Mouse (Mus musculus): Measurements from ENCODE around the gene Zer1.

Gene Zer1

DNA sequence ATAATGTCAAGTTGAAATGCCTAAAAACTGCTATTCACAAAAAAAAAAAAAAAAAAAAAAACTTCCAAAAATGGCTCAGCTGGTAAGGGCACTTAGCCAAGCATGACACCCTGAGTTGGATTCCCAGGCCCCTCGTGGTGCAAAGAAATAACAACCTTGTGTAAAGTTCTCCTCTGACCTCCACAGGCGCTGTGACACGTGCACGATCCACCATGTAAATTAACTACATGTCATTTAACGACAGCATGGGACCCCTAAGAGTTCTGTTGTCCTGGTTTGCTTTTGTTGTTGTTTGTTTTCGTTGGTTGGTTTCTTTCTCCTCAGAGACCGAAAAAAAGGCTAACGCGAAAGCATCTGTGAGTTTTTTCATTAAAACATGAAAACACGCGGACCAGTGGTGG is 76.3 kb downstream of the Zer1 start:
- no peak for DNase-seq
